8 mouse cellular contexts compared by ENCODE assay signal in genomic region chr2:83644276-83645252, GRCm38 (mm10). TPM values are rescaled to one million over a fixed set of nuclear protein-coding genes. Genes with fewer than 3 reads are reported as not detected.
DNase-seq lines count a peak whose midpoint lies in the region; ATAC-seq and TF ChIP-seq lines count a peak whose summit lies in the region.

Zc3h15 (plus strand) TSS chr2:83644435.

- peak; percentile 87 for TF ChIP-seq POLR2A in testis, adult 2 months (IDR thresholded peaks at IDR 0.05; ENCODE audit: control insufficient read depth, low read depth, low read length)

- no peak; the same call in 1 of the 2 replicates for TF ChIP-seq EP300 in heart, postnatal 0 days (IDR thresholded peaks at IDR 0.05; ENCODE audit: low read depth)

- peak within 1 kb of the TSS; percentile 90 for H3K27ac ChIP-seq in forebrain, embryonic 12.5 days
- peak within 1 kb of the TSS; percentile 83 for H3K27ac ChIP-seq in heart, postnatal 0 days (ENCODE audit: low read depth)
- peak within 1 kb of the TSS; percentile 82 for H3K27ac ChIP-seq in liver, embryonic 16.5 days (ENCODE audit: low read length)
- peak within 1 kb of the TSS; percentile 93 for H3K27ac ChIP-seq in neural tube, embryonic 13.5 days (replicated peaks)
- H3K27ac ChIP-seq in testis, adult 2 months (ENCODE audit: control insufficient read depth, insufficient read depth, low read depth, low read length) = peak within 1 kb of the TSS; percentile 81

- H3K4me3 ChIP-seq in E14TG2a.4 (replicated peaks; ENCODE audit: low read length) = peak within 1 kb of the TSS; percentile 93
- peak within 1 kb of the TSS; percentile 98 for H3K4me3 ChIP-seq in forebrain, embryonic 12.5 days (replicated peaks)
- H3K4me3 ChIP-seq in heart, postnatal 0 days (ENCODE audit: low read depth, low read length) = peak within 1 kb of the TSS; percentile 98
- H3K4me3 ChIP-seq in liver, embryonic 16.5 days (ENCODE audit: low read depth, low read length) = peak within 1 kb of the TSS; percentile 93
- peak within 1 kb of the TSS; percentile 97 for H3K4me3 ChIP-seq in neural tube, embryonic 13.5 days
- H3K4me3 ChIP-seq in testis, adult 2 months (ENCODE audit: control insufficient read depth, low read depth, low read length) = peak within 1 kb of the TSS; percentile 98

- WGBS in forebrain, embryonic 12.5 days = under 1% methylated on average over 92 of the region's 100 CpGs
- under 1% methylated on average over 82 of the region's 100 CpGs for WGBS in heart, postnatal 0 days
- WGBS in liver, embryonic 16.5 days (ENCODE audit: insufficient replicate concordance) = under 1% methylated on average over 83 of the region's 100 CpGs
- WGBS in neural tube, embryonic 13.5 days = under 1% methylated on average over 85 of the region's 100 CpGs

- ATAC-seq in forebrain, embryonic 12.5 days (ENCODE audit: low FRiP score) = peak; percentile 99
- peak; percentile 100 for ATAC-seq in heart, postnatal 0 days (ENCODE audit: insufficient read depth, low read depth)
- ATAC-seq in liver, embryonic 16.5 days (ENCODE audit: low read depth) = peak; percentile 99
- ATAC-seq in neural tube, embryonic 13.5 days (ENCODE audit: low read depth) = peak; percentile 100

- peaks cover 18% of the 10 kb centered on the region; the same call in 1 of the 2 replicates for H3K36me3 ChIP-seq in E14TG2a.4 (ENCODE audit: insufficient read depth, low read length)
- no peaks in the 10 kb centered on the region for H3K36me3 ChIP-seq in forebrain, embryonic 12.5 days (replicated peaks)
- H3K36me3 ChIP-seq in heart, postnatal 0 days (replicated peaks; ENCODE audit: control insufficient read depth, insufficient read depth, low read length) = no peaks in the 10 kb centered on the region
- H3K36me3 ChIP-seq in liver, embryonic 16.5 days (ENCODE audit: control insufficient read depth, insufficient read depth) = no peaks in the 10 kb centered on the region
- no peaks in the 10 kb centered on the region for H3K36me3 ChIP-seq in neural tube, embryonic 13.5 days
- no peaks in the 10 kb centered on the region for H3K36me3 ChIP-seq in testis, adult 2 months (ENCODE audit: control insufficient read depth, insufficient read depth, low read length)

- peak within 1 kb of the TSS; percentile 80 for H3K4me2 ChIP-seq in forebrain, embryonic 12.5 days
- peak within 1 kb of the TSS; percentile 89 for H3K4me2 ChIP-seq in heart, postnatal 0 days (ENCODE audit: low read depth, low read length)
- H3K4me2 ChIP-seq in liver, embryonic 16.5 days (ENCODE audit: low read depth, low read length) = peak within 1 kb of the TSS; percentile 95
- peak within 1 kb of the TSS; percentile 88 for H3K4me2 ChIP-seq in neural tube, embryonic 13.5 days

- no peaks in the 10 kb centered on the region for H3K27me3 ChIP-seq in E14TG2a.4 (ENCODE audit: insufficient read depth, low read length)
- no peaks in the 10 kb centered on the region for H3K27me3 ChIP-seq in forebrain, embryonic 12.5 days
- H3K27me3 ChIP-seq in heart, postnatal 0 days (ENCODE audit: control insufficient read depth, insufficient read depth, low read length) = no peaks in the 10 kb centered on the region
- H3K27me3 ChIP-seq in liver, embryonic 16.5 days (ENCODE audit: control insufficient read depth, insufficient read depth, low read depth, low read length) = no peaks in the 10 kb centered on the region
- no peaks in the 10 kb centered on the region for H3K27me3 ChIP-seq in neural tube, embryonic 13.5 days
- H3K27me3 ChIP-seq in testis, adult 2 months (ENCODE audit: control insufficient read depth, insufficient read depth, low read length) = no peaks in the 10 kb centered on the region

- no peak for TF ChIP-seq CTCF in E14TG2a.4 (conservative IDR thresholded peaks at IDR 0.05; ENCODE audit: low read length)
- peak; percentile 62 for TF ChIP-seq CTCF in heart, postnatal 0 days (IDR thresholded peaks at IDR 0.05; ENCODE audit: low read depth)
- TF ChIP-seq CTCF in testis, adult 2 months (IDR thresholded peaks at IDR 0.05; ENCODE audit: control insufficient read depth, insufficient read depth, insufficient replicate concordance, low read depth, low read length) = peak; percentile 14; the same call in 1 of the 2 replicates

- H3K4me1 ChIP-seq in E14TG2a.4 (replicated peaks; ENCODE audit: low read depth, low read length) = peaks cover 41% of the 10 kb centered on the region
- peaks cover 28% of the 10 kb centered on the region for H3K4me1 ChIP-seq in forebrain, embryonic 12.5 days
- H3K4me1 ChIP-seq in heart, postnatal 0 days (ENCODE audit: control insufficient read depth, insufficient read depth) = peaks cover 10% of the 10 kb centered on the region
- H3K4me1 ChIP-seq in liver, embryonic 16.5 days (ENCODE audit: control insufficient read depth, low read depth, low read length) = peaks cover 8% of the 10 kb centered on the region
- H3K4me1 ChIP-seq in neural tube, embryonic 13.5 days (replicated peaks) = peaks cover 44% of the 10 kb centered on the region
- no peaks in the 10 kb centered on the region; the same call in 1 of the 2 replicates for H3K4me1 ChIP-seq in testis, adult 2 months (ENCODE audit: control insufficient read depth, insufficient read depth, low read length)

- H3K9ac ChIP-seq in forebrain, embryonic 12.5 days = peak within 1 kb of the TSS; percentile 92
- peak within 1 kb of the TSS; percentile 92 for H3K9ac ChIP-seq in heart, postnatal 0 days (replicated peaks; ENCODE audit: low read depth, low read length)
- peak within 1 kb of the TSS; percentile 92 for H3K9ac ChIP-seq in liver, embryonic 16.5 days (ENCODE audit: low read depth, low read length)
- peak within 1 kb of the TSS; percentile 95 for H3K9ac ChIP-seq in neural tube, embryonic 13.5 days

- H3K9me3 ChIP-seq in E14TG2a.4 (ENCODE audit: low read length) = no peaks in the 10 kb centered on the region
- no peaks in the 10 kb centered on the region for H3K9me3 ChIP-seq in forebrain, embryonic 12.5 days
- no peaks in the 10 kb centered on the region for H3K9me3 ChIP-seq in heart, postnatal 0 days (replicated peaks; ENCODE audit: control insufficient read depth, low read length)
- no peaks in the 10 kb centered on the region for H3K9me3 ChIP-seq in liver, embryonic 16.5 days (replicated peaks; ENCODE audit: control insufficient read depth, low read length)
- H3K9me3 ChIP-seq in neural tube, embryonic 13.5 days = no peaks in the 10 kb centered on the region

- peak; percentile 89 for DNase-seq in c-Kit-positive CD71-positive TER-119-positive erythroid progenitor cells, embryonic 14.5 days (ENCODE audit: low spot score)
- peak; percentile 92 for DNase-seq in heart, postnatal 0 days (ENCODE audit: low spot score)
- DNase-seq in kidney, postnatal 4 days = peak; percentile 96 to 97

RNA-seq across cellular contexts. Expression of gene Zc3h15, which starts in this region (rescaled TPM):
- 198 and 236 TPM in 2 replicates for polyA plus RNA-seq in forebrain, embryonic 12.5 days (2016; fragmentation: Nextera tagmentation; extraction: Ambion mirVana)
- total RNA-seq in heart, postnatal 0 days (2014; rRNA removed; ENCODE audit: low replicate concordance) = 18.1 and 26.4 TPM in 2 replicates
- 83.1 and 84.4 TPM in 2 replicates for polyA plus RNA-seq in heart, postnatal 0 days (2015; fragmentation: Nextera tagmentation; extraction: Ambion mirVana)
- polyA plus RNA-seq in liver, embryonic 16.5 days (2015; fragmentation: Nextera tagmentation; extraction: Ambion mirVana) = 38.9 and 45.5 TPM in 2 replicates
- polyA plus RNA-seq in neural tube, embryonic 13.5 days (2015; fragmentation: Nextera tagmentation; extraction: Ambion mirVana) = 185 and 203 TPM in 2 replicates
- 37.0 and 39.9 TPM in 2 replicates for polyA plus RNA-seq in testis, adult 2 months (2012; rRNA removed)

Comparison
In these comparisons a context has a peak if more than half of its experiments do, and no peak if none do; other contexts are left out.
1. Peak in every context shown above with its lines: DNase-seq, ATAC-seq, H3K4me3 ChIP-seq and H3K27ac ChIP-seq.